Mouse (Mus musculus): ENCODE data around the gene Zranb3. TPM values are rescaled to one million over a fixed set of nuclear protein-coding genes. Genes with fewer than 3 reads are reported as not detected.
"Not testable (repeated sequence)": the region's sequence is repeated elsewhere in the genome, so short reads cannot be mapped to it uniquely, and the experiment has no call there.

Zranb3 gene
- polyA plus RNA-seq, 1 experiment from 2014 or later, result 18.7 TPM

GRCm38 (mm10) chr1:128013698-128014386 lies 89.0 kb downstream of the Zranb3 start:
- H3K9me3 ChIP-seq (ENCODE audit: control insufficient read depth, low read length), result no peaks in the 10 kb centered on the region
- H3K4me2 ChIP-seq (ENCODE audit: low read depth, low read length, severe bottlenecking), result no peak overlapping the region
- 0 out of 2 replicates have a peak, but pooled peaks cover 1% of the 10 kb centered on the region for H3K4me1 ChIP-seq (replicated peaks; ENCODE audit: control insufficient read depth, insufficient read depth, low read length)
- H3K9ac ChIP-seq (ENCODE audit: low read length), result no peak overlapping the region
- ATAC-seq (replicated peaks; ENCODE audit: low FRiP score) (no peak), DNase-seq (ENCODE audit: low spot score) (no peak)
- H3K4me3 ChIP-seq (ENCODE audit: low read depth, low read length), result no peak overlapping the region
- H3K27me3 ChIP-seq (ENCODE audit: control insufficient read depth, insufficient read depth, low read length), result no peaks in the 10 kb centered on the region
- no peaks in the 10 kb centered on the region for H3K36me3 ChIP-seq (ENCODE audit: control insufficient read depth, insufficient read depth, low read length)
- H3K27ac ChIP-seq (ENCODE audit: low read depth, low read length), result no peak overlapping the region
- 84% methylated on average over 4 of the region's 4 CpGs for WGBS

- WGBS, result 97% methylated on average over 2 of the region's 2 CpGs
- no peak overlapping the region for H3K4me3 ChIP-seq (ENCODE audit: low read depth, low read length)
- H3K4me1 ChIP-seq (replicated peaks; ENCODE audit: control insufficient read depth, insufficient read depth, low read length), result no peaks in the 10 kb centered on the region
- ATAC-seq (replicated peaks; ENCODE audit: low FRiP score), result no peak
- no peak for DNase-seq (ENCODE audit: low spot score)
- H3K4me2 ChIP-seq (ENCODE audit: low read depth, low read length, severe bottlenecking), result no peak overlapping the region
- no peak overlapping the region for H3K9ac ChIP-seq (ENCODE audit: low read length)
- no peaks in the 10 kb centered on the region for H3K36me3 ChIP-seq (ENCODE audit: control insufficient read depth, insufficient read depth, low read length)
- no peaks in the 10 kb centered on the region for H3K27me3 ChIP-seq (ENCODE audit: control insufficient read depth, insufficient read depth, low read length)
- H3K9me3 ChIP-seq (ENCODE audit: control insufficient read depth, low read length), result no peaks in the 10 kb centered on the region
- no peak overlapping the region for H3K27ac ChIP-seq (ENCODE audit: low read depth, low read length)
Measured at GRCm38 (mm10) chr1:128009751-128010150, 93.1 kb downstream of the Zranb3 start.

GRCm38 (mm10) chr1:128006042-128006600 lies 96.7 kb downstream of the Zranb3 start:
- H3K27me3 ChIP-seq (ENCODE audit: control insufficient read depth, insufficient read depth, low read length); H3K9me3 ChIP-seq (ENCODE audit: control insufficient read depth, low read length); DNase-seq (ENCODE audit: low spot score); H3K4me3 ChIP-seq (ENCODE audit: low read depth, low read length); H3K4me1 ChIP-seq (replicated peaks; ENCODE audit: control insufficient read depth, insufficient read depth, low read length); H3K36me3 ChIP-seq (ENCODE audit: control insufficient read depth, insufficient read depth, low read length); H3K27ac ChIP-seq (ENCODE audit: low read depth, low read length); ATAC-seq (replicated peaks; ENCODE audit: low FRiP score); H3K9ac ChIP-seq (ENCODE audit: low read length); H3K4me2 ChIP-seq (ENCODE audit: low read depth, low read length, severe bottlenecking): not testable (repeated sequence)
- 97% methylated on average over 11 of the region's 11 CpGs for WGBS

- Histone ChIP-seq H3K4me1 (replicated peaks; ENCODE audit: control insufficient read depth, insufficient read depth, low read length) (no peaks in the 10 kb centered on the region), H3K4me2 (ENCODE audit: low read depth, low read length, severe bottlenecking) (no peak overlapping the region), H3K27me3 (ENCODE audit: control insufficient read depth, insufficient read depth, low read length) (no peaks in the 10 kb centered on the region), H3K27ac (ENCODE audit: low read depth, low read length) (no peak overlapping the region), H3K36me3 (ENCODE audit: control insufficient read depth, insufficient read depth, low read length) (no peaks in the 10 kb centered on the region), H3K9me3 (ENCODE audit: control insufficient read depth, low read length) (no peaks in the 10 kb centered on the region), H3K9ac (ENCODE audit: low read length) (no peak overlapping the region), H3K4me3 (ENCODE audit: low read depth, low read length) (no peak overlapping the region)
- 86% methylated on average over 2 of the region's 2 CpGs for WGBS
- DNase-seq (ENCODE audit: low spot score) (no peak), ATAC-seq (replicated peaks; ENCODE audit: low FRiP score) (no peak)
Measured at GRCm38 (mm10) chr1:128004371-128004720, 98.5 kb downstream of the Zranb3 start.

GRCm38 (mm10) chr1:128003712-128004370 lies 99.0 kb downstream of the Zranb3 start:
- Histone ChIP-seq H3K9me3 (ENCODE audit: control insufficient read depth, low read length) (no peaks in the 10 kb centered on the region), H3K9ac (ENCODE audit: low read length) (no peak overlapping the region), H3K36me3 (ENCODE audit: control insufficient read depth, insufficient read depth, low read length) (no peaks in the 10 kb centered on the region), H3K4me3 (ENCODE audit: low read depth, low read length) (no peak overlapping the region), H3K4me1 (replicated peaks; ENCODE audit: control insufficient read depth, insufficient read depth, low read length) (no peaks in the 10 kb centered on the region), H3K27ac (ENCODE audit: low read depth, low read length) (no peak overlapping the region), H3K27me3 (ENCODE audit: control insufficient read depth, insufficient read depth, low read length) (no peaks in the 10 kb centered on the region), H3K4me2 (ENCODE audit: low read depth, low read length, severe bottlenecking) (no peak overlapping the region)
- DNase-seq (ENCODE audit: low spot score) (no peak), ATAC-seq (replicated peaks; ENCODE audit: low FRiP score) (no peak)
- WGBS, result 94% methylated on average over 4 of the region's 4 CpGs

DNA sequence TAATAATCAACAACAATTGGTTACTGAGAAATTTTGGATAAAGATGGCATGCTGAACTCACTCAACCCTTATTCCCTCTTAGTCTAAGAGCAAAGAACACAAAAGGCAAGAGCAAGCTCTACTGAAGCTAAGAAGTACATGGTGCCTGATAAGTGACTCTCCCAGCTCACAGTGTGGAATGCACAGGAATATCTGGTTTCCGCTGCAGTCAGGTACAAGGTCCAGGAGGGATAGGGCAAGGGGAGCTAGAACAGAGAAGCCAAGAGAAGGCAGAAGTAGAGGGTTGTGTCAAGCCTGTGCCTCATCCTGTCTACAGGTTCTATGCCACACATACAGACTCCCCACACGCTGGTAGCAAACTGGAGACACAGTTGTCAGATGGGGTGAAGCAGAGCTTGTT lies 100.7 kb downstream of the Zranb3 start:
- WGBS, result 90% methylated on average over 2 of the region's 2 CpGs
- ATAC-seq (replicated peaks; ENCODE audit: low FRiP score), result no peak
- no peak overlapping the region for H3K27ac ChIP-seq (ENCODE audit: low read depth, low read length)

GRCm38 (mm10) chr1:128000931-128001330 lies 101.9 kb downstream of the Zranb3 start:
- not testable (repeated sequence) for H3K4me3 ChIP-seq (ENCODE audit: low read depth, low read length); H3K4me1 ChIP-seq (replicated peaks; ENCODE audit: control insufficient read depth, insufficient read depth, low read length); DNase-seq (ENCODE audit: low spot score); H3K4me2 ChIP-seq (ENCODE audit: low read depth, low read length, severe bottlenecking); H3K27me3 ChIP-seq (ENCODE audit: control insufficient read depth, insufficient read depth, low read length); H3K36me3 ChIP-seq (ENCODE audit: control insufficient read depth, insufficient read depth, low read length); H3K27ac ChIP-seq (ENCODE audit: low read depth, low read length); ATAC-seq (replicated peaks; ENCODE audit: low FRiP score); H3K9me3 ChIP-seq (ENCODE audit: control insufficient read depth, low read length); H3K9ac ChIP-seq (ENCODE audit: low read length)
- WGBS, result 83% methylated on average over 4 of the region's 4 CpGs

More for the DNA sequence above, 100.7 kb downstream of the Zranb3 start:
- no peaks in the 10 kb centered on the region for H3K27me3 ChIP-seq (ENCODE audit: control insufficient read depth, insufficient read depth, low read length)
- no peaks in the 10 kb centered on the region for H3K4me1 ChIP-seq (replicated peaks; ENCODE audit: control insufficient read depth, insufficient read depth, low read length)
- H3K4me2 ChIP-seq (ENCODE audit: low read depth, low read length, severe bottlenecking), result no peak overlapping the region
- no peak overlapping the region for H3K9ac ChIP-seq (ENCODE audit: low read length)
- H3K9me3 ChIP-seq (ENCODE audit: control insufficient read depth, low read length), result no peaks in the 10 kb centered on the region
- no peaks in the 10 kb centered on the region for H3K36me3 ChIP-seq (ENCODE audit: control insufficient read depth, insufficient read depth, low read length)
- H3K4me3 ChIP-seq (ENCODE audit: low read depth, low read length), result no peak overlapping the region
- no peak for DNase-seq (ENCODE audit: low spot score)

DNA sequence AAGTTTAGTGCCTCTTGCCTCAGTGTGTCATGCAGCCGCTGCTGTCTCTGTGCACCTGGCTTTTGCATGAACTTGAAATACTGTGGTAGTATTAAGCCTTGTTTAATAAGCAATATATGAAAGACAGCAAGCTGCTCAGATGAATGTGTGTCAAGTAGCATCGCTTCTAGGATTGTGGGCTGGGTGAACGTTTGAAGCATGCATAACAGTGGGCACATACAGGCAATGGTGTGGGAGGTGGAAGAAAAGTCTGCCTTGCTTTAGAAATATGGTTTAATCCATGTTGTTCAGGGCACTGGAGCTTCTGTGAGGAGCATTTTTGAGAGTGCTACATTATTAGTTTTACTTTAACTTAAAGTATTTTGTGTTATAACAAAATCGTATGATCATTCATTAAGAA lies 109.0 kb downstream of the Zranb3 start:
- ATAC-seq (replicated peaks; ENCODE audit: low FRiP score), result no peak
- Histone ChIP-seq H3K9ac (ENCODE audit: low read length) (no peak overlapping the region), H3K27me3 (ENCODE audit: control insufficient read depth, insufficient read depth, low read length) (no peaks in the 10 kb centered on the region), H3K4me1 (replicated peaks; ENCODE audit: control insufficient read depth, insufficient read depth, low read length) (no peaks in the 10 kb centered on the region), H3K36me3 (ENCODE audit: control insufficient read depth, insufficient read depth, low read length) (no peaks in the 10 kb centered on the region), H3K4me3 (ENCODE audit: low read depth, low read length) (no peak overlapping the region), H3K27ac (ENCODE audit: low read depth, low read length) (no peak overlapping the region), H3K4me2 (ENCODE audit: low read depth, low read length, severe bottlenecking) (no peak overlapping the region), H3K9me3 (ENCODE audit: control insufficient read depth, low read length) (no peaks in the 10 kb centered on the region)
- DNase-seq (ENCODE audit: low spot score), result no peak
- WGBS, result 94% methylated on average over 4 of the region's 4 CpGs

Measured in forebrain, embryonic 11.5 days (tissue).